Mouse (Mus musculus): ENCODE data around the gene Mob4.
"Not testable (repeated sequence)": the region's sequence is repeated elsewhere in the genome, so short reads cannot be mapped to it uniquely, and the experiment has no call there.

The Mob4 gene

DNA sequence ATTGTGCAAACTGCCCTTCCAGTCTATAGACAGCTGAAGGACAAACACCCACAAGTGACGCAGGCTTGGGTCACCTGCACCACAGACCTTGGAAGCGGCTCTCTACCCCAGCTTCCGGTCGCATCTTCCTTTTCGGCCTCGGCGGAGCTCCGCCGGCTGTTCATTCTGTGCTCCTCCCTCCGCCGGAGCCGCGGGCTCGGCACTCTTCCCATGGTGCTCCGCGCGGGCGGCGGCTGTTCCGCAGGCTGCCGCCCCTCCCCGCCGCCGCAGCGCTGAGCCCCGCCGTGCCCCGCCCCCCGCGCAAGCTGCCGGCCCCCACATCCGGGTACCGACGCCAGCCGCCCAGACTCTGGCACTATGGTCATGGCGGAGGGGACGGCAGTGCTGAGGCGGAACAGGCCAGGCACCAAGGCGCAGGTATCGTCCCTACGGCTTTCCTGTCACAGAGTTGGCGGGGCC, at the start of gene Mob4:
Gene Mob4, plus strand, starts transcription at position 289 of the 459 bp plus-strand sequence.
- peak; percentile 93 to 95 for DNase-seq (ENCODE audit: low spot score in 2 of 2)

GRCm38 (mm10) chr1:55082106-55082505, 48.9 kb upstream of the Mob4 start:
- DNase-seq (ENCODE audit: low spot score in 2 of 2) = no peak

DNA sequence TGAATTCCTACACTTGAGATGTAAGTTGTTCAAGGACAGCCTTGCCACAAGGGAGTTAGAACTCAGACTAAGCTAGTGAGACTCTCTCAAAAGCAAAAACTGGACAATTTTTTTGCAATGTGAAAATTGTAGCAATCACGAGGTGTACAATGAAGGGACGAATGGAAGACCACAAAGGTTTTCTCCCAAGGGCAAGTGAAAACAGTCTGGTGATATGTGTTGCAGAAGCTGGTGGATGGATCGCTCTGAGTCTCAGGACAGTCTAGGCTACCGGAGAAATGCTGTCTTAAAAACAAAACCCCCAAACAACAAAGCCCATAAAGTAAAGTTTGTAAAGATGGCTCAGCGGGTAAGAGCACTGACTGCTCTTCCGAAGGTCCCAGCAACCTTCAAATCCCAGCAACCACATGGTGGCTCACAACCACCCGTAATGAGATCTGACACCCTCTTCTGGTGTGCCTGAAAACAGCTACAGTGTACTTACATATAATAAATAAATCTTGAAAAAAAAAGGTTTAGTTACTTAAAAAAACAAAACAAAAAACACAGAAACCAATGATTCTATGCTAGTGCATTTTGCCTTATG, 45.2 kb upstream of the Mob4 start:
- no peak for DNase-seq (ENCODE audit: low spot score in 2 of 2)

DNA sequence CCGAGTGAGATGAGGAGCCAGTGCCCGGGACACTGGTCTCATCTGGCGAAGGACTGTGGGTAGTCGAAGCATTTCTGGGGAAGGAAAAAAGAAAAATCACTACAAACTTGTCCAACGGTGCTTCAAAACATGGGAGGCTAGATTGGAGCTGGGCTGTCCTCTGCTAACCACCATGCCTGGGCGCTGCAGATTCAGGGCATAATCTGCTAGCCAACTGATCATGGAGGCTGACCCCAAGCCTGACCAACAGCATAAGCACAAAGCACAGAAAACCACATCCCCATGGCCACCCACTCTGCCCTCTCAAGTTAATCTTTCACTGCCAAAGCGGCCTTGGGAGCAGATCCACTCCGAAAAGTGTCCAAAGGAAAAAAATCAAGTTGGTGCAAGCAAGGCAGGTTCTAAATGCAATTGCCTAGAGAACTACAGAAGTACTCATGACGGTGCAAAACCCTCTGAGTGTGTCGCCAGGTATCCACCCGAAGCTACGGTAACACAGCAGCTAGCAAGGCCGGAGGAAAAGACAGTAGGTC, 44.1 kb upstream of the Mob4 start:
- no peak for DNase-seq (ENCODE audit: low spot score in 2 of 2)

DNA sequence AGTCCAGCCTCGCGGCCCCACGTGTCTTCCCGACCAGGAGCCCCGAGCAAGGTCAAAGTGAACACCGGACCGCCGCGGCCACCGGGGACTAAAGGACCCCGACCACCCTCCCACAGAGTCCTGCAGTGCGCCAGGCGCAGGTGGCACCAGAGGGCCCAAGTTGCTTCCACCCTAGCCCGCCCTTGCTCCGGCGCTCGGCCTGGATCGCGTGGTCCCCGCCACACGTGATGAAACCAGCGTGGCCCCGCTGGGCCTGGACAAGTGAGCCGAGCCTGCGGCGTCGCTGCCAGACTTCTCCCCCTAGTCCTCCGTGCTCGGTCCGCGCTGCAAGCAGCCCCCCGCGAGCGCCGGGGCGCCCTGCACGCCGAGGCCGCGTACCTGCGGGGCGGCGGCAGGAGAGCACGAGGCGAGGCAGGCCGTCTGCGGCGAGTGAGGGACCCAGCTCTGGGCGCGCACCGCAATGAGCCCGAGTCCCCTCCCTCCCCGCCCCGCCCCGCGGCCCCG, 43.6 kb upstream of the Mob4 start:
- DNase-seq (ENCODE audit: low spot score in 2 of 2) = peak in 1 of 2 experiments; percentile 71

DNA sequence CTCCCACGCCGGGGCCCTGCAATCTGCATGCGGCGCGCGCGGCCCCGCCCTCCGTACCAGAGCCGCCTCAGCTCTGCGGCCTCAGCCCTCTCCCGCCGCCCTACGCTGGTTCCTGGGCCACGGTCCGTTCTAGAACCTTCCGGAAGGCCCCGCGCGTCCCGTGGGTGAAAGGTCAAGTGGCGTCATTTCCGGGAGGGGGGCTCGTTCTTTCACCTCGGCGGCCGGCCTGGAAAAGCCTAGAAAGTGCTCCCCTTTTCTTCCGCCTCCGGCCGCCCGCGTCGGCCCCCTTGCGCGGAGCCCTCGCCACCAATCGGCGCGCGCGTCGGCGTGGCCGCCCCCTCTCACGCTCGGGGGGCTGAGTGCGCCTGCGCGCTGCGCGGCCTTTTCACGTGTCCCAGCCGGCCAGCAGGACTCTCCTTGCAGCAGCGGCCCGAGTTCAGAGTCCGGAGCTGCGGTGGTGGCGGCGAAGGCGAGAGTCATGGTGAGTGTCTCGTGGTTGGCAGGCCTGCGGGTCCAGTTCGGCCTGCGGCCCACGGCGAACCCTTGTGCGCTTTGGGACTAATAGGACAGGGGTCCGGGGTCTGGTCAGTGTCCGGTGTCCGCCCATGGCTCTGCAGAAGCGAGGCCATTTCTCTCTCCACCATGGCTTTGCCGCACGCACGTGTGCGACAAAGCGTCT, 43.0 kb upstream of the Mob4 start, which contains the start of the genes Hspe1 and Hspd1:
Gene Hspe1, plus strand, starts transcription at position 201 of the 679 bp plus-strand sequence.
Gene Hspd1, minus strand, starts transcription at position 312 of the 679 bp plus-strand sequence.
- peak; percentile 99 for DNase-seq (ENCODE audit: low spot score in 2 of 2)

DNA sequence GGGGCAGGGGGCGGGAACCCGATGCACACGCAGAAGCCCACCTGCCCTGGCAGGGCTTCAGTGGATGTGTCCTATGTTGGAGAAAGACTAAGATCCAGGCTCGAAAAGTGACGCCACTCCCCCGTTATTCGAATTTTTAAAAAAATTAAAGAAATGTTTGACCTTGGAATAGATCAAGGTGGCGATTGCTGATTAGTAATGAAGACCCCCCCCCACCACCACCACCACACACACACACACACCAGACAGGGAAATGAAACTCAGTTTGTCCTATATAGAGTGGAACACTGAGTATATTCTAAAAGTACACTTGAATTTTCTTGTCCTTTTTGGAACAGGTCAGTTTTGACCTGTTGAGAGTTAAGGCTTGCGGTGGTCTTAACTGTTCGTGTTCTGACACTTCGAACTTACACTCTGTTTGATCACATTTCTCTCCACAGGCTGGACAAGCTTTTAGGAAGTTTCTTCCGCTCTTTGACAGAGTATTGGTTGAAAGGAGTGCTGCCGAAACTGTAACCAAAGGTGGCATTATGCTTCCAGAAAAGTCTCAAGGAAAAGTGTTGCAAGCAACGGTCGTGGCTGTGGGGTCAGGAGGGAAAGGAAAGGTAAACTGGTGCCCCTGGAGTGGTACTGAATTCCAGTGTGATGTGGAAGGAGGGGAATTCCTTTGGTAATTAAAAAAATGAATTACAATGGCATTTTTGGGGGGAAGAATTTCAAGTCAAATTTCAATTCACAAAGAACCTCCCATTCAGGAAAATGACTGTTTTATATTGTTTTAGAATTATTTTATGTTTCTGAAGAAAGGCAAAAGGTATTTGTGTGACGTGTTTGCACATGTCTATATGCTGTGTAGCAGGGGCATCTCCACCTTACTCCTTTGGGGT, 42.2 kb upstream of the Mob4 start:
- DNase-seq (ENCODE audit: low spot score in 2 of 2) = no peak

DNA sequence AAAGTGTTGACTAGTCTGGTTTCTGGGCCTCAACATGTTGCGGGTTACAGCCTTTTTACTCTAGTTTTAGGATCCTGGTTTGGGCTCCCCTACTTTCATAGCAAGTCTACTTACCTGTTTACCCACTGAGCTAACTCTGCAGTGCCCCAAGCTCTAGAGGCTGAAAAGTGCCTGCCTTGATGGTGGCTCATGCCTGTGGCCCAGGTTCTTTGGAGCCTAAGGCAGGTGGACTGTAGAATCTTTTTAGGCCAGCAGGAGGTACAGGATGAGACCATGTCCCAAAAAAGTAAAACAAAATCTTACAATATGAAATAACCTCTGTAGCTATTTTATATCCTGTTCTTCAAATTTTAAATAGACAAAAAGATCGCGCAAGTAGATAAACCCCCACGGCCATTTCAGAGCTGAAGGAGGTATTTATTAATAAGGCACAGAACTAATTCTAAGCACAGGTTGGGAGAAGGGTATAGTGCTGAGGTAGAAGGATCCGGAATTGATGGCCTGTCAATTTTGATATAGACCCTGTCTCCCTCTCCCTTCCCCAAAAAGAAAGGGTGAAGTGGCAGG, 41.5 kb upstream of the Mob4 start:
- no peak for DNase-seq (ENCODE audit: low spot score in 2 of 2)

DNA sequence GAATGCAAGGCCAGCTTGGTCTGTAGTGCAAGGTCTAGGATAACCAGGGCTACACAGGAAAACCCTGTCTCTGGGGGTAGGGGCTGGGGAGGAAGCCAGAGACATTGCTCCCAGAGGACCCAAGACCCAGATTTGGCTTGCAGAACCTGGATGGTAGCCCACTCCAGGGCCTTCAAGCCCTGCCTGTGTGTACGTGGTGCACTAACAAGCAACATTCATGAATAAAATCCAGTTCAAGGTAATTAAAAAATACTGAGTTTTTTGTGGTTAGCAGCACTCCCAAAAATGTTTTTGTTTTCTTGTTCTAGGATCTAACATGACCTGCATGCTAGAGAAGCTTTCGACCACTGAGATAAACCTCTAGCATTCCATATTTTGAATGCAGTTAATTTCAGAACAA, 39.0 kb upstream of the Mob4 start:
- no peak for DNase-seq (ENCODE audit: low spot score in 2 of 2)

DNA sequence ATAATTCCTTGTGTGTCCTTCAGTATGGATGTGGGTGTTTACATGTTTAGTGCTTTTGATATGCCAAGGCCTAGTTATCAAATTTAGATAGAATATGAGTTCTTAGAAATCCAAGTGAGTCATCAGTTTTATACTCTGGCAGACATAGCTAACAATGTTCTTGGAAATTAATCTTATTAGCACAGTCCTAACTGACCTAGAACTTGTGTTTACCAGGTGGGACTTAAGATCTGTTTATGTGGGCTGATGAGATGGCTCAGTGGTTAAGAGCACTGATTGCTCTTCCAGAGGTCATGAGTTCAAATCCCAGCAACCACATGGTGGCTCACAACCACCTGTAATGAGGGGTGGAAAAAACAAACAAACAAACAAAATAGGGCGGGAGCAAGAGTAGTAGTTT, 38.6 kb upstream of the Mob4 start:
- no peak for DNase-seq (ENCODE audit: low spot score in 2 of 2)

DNA sequence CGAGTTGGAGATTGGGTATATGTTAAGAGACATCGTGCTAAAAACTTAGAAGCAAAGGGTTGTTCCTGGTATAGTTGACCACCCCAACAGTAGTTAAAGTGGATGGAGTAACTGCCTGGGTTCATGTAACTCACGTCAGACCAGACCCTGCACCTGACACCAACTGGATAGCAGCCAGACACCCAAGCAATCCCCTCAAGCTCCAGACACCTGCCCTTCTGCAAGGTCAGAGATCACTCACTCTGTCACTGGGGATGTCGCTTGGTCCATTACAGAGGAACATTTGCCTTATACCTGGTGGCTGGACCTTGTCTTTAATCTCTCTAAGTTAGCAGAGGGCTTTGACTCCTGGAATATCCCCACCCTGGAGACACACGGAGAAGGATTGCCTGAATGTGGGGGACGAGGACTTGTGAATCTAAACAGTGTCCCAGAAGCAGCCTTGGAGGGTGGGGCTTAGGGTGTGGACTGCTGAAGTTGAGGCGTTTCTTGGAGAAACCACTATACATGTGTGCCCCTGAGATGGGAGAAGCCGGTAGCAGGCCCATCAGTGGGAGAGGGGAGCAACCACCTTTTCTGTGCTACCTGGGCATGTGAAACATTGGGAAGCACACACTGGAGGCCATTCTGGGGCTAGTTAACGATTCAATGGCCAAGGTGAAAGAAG, 24.0 kb upstream of the Mob4 start:
- no peak for DNase-seq (ENCODE audit: low spot score in 2 of 2)

- no peak for DNase-seq (ENCODE audit: low spot score in 2 of 2)
Observed at GRCm38 (mm10) chr1:55107644-55108043, 23.4 kb upstream of the Mob4 start.

GRCm38 (mm10) chr1:55108473-55108872, 22.6 kb upstream of the Mob4 start:
- no peak for DNase-seq (ENCODE audit: low spot score in 2 of 2)

DNA sequence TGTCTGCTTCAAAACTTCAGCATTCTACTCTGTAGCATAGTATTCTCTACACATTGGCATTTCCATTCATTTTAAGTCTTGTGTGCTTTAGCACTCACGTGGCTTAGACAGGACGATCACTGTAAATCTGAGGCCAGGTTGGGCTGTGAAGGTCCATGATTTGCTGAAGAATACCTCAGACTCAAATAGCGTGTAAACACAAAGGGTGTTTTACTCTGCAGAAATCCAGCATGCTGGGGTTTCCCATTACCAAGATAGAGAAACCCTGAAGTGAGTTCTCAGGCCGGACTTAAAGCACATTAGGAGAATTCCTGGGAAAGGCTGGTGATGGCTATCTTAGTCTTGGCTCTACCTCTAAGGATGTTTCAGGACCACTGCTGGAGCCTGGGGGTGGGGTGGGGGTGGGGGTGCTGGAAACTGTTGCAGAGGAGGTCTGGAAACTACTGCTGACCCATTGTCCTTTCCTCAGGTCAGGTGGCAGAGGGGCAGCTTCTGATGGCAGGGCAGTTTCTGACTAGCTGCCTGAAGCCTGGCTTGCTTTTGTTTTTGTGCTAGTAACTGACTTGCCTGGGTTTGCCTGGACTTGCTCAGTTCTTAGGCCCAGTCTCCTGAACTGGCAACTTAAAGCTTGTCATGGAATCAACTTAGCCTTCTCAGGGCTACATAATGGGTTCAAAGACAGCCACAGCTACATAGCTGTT, 21.8 kb upstream of the Mob4 start:
- DNase-seq (ENCODE audit: low spot score in 2 of 2) = no peak

GRCm38 (mm10) chr1:55123046-55123445, 8.0 kb upstream of the Mob4 start:
- no peak for DNase-seq (ENCODE audit: low spot score in 2 of 2)

DNA sequence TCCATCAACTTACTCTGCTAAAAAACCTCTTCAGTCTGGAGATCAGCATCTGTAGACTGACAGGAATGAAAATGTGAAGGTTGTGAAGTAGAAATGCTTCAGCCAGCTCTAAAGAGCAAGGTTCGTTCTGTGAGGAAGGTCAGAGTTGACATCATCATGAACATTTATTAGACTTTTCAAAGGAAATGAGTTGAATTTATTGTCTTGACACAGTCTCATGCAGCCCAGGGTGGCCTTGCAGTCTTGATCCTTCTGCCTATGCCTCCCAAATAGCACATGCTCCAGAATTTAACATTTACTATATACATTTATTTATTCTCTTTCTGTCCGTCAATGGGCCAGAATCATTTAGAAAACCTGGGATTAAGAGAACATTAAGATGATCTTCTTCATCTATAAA, 7.5 kb upstream of the Mob4 start:
- no peak for DNase-seq (ENCODE audit: low spot score in 2 of 2)

GRCm38 (mm10) chr1:55124136-55124535, 6.9 kb upstream of the Mob4 start:
- DNase-seq (ENCODE audit: low spot score in 2 of 2) = not testable (repeated sequence)

DNA sequence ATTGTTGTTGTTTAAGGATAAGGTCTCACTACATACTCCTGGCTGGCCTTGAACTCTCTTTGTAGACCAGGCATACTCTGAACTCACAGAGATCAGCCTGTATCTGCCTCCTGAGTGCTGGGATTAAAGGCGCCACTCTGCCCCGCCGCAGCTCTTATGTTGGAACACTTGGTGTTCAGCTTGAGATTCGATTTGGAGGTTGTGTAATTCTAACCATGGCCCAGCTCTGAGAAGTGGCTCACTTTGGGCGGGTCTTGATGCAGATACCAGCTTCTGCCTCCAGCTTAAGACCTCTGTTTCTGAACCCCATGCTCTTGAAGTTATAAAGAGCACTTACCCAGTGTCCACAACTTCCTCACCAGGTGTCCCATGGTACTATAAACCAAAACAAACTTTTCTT, 1.3 kb upstream of the Mob4 start:
- DNase-seq (ENCODE audit: low spot score in 2 of 2) = no peak

DNA sequence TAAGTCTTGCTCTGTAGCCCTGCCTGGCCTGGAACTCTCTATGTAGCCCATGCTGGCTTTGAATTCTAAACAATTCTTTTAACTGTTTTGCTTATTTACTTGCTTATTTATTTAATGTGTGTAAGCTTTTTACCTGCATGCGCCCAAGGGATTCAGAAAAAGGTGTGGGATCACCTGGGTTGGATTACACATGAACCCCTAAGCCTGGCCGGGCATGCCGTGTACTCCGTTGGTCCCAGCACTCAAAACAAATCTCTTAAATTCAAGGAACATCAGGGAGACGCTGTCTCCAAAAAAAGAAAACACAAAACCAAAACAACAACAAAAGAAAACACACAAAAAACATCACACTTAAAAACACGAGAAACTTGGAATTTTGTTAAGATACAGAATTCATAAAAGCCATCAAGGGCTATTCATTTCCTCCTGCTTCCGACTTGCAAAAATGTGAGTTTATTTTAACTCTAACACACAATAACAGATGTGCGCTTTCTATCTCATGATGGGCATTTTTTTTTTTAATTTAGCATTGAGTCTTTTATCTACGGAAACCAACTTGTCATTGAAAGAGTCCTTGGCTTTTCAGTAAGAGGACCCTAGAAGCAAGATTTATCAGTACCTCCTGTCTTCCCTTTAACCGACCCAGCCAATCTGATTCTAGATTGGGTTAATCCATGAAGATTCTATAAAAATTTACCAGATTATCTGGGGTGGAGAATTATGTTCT, 678 bp upstream of the Mob4 start:
- DNase-seq (ENCODE audit: low spot score in 2 of 2) = no peak
